Mouse (Mus musculus): ENCODE results near the gene Derl3.
"Not testable (repeated sequence)": the region's sequence is repeated elsewhere in the genome, so short reads cannot be mapped to it uniquely, and the experiment has no call there.

The Derl3 gene

DNA sequence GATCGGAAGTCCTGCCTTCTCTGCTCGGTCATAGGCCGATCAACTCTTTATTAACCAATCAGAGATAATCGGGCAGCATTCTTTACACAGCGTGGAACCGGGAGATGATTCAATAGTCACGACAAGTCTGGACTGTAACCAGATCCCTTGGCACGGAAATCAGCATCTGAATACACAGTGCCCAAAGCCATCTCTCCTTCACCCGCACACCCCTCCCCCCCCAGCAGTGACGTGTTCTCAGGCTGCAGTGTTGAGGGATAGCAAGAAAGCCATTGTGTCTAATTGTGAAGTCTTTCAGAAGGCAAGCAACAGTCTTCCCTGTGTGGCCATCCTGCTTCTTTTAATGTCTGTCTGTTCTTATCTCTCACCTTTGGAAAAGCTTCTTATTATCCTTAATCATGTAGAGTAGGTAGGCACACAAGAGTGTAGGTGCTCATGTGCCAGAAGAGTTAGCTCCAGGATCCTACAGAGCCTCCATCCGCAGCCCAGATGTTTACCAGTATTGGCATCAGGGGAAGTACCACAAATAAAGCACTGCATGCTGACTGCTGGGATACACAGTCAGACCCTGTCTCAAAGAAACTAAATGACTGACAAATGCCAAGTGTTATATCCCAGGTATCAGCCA, 20.2 kb upstream of the Derl3 start:
- DNase-seq (ENCODE audit: low spot score in 2 of 2) = no peak

DNA sequence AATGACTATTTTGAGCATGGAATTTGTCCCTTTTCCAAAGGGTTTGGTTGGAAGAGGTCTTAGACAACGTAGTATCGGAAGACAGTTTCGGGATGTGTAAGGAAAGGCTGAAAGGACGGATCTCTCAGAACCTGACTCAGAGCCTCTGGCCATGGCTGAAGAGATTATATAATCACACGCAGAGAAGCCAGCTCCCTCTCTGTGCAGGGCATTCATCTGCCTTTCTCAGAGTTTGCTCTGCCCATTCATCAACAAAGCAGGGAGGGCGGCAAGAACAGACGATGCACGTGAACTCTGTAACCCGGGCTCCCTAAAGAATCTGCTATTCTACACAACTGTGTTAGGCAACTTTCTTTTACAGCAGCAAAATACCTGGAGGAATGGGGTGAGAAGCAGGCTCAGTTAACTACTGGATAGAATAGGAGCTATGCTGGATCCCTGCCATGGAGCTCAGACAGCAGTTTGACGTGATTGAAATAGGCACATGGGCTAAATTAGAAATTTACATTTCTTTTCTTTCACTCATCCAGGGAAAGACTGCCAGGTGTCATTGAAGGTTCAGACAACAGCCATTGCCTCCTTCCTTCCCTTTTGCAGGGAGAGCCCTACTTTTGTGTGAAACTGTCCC, 19.6 kb upstream of the Derl3 start:
- no peak for DNase-seq (ENCODE audit: low spot score in 2 of 2)

DNA sequence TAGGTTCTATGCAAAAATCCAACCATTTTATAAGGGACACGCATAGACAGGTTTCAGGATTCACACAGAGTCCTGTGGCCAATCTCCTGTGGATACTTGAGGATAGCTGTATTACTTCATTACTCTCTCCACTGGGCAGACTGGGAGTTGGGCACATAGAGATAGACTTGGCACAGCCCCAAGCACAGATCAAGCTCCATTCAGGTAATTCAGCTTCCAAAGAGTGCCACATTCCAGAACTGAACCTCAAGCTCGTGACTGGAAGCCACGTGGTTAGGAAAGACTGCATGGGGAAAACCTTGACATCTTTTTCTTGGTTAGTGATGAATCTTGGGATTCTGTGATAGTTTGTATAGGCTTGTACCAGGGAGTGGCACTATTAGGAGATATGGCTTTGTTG, 14.4 kb upstream of the Derl3 start:
- no peak for DNase-seq (ENCODE audit: low spot score in 2 of 2)

- no peak for DNase-seq (ENCODE audit: low spot score in 2 of 2)
Observed at GRCm38 (mm10) chr10:75880351-75880750, 12.9 kb upstream of the Derl3 start.

- DNase-seq (ENCODE audit: low spot score in 2 of 2) = no peak
Observed at GRCm38 (mm10) chr10:75880771-75881577, 12.2 kb upstream of the Derl3 start.

- DNase-seq (ENCODE audit: low spot score in 2 of 2) = no peak
Observed at GRCm38 (mm10) chr10:75881578-75882432, 11.4 kb upstream of the Derl3 start.

DNA sequence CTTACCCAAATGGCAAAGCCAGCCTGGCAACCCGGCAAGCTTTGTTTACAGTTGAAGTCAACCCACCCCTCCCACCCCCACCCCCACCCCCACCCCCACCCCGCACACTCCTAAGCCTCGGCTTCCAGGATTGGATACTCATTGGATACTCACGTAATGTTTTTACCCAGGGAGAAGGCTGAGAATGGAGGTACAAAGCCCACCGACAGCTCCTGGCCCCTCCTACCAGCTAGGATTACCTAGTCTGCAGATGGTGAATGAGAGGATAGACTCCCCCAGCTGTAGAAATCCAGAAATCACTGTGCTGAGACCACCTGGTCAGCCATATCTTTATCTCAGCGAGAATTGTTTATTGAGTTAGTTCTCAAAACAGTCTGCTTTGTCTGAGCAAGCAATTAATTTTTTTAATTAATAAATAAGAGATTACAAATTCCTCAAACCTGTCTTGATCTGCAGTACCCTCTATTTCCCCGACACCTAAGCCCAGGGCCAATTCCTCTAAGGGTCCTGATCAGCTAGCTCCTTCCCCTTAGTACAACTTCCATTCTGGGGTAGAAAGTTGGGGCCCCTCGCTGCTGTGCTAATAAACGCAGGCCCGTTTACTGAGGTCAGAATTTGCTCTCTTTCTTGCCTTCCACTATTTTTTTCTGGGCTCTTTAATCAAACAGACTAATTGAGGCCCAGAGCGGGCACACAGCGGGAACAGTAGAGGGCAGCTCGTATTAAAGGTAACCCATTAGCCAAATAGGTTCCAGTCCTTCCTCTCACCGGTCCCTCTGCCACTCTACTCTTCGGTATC, 10.6 kb upstream of the Derl3 start:
- DNase-seq (ENCODE audit: low spot score in 2 of 2) = no peak

- peak in 1 of 2 experiments; percentile 73 for DNase-seq (ENCODE audit: low spot score in 2 of 2)
Observed at GRCm38 (mm10) chr10:75883232-75883552, 10.0 kb upstream of the Derl3 start.

GRCm38 (mm10) chr10:75884742-75885141, 8.5 kb upstream of the Derl3 start:
- no peak for DNase-seq (ENCODE audit: low spot score in 2 of 2)

- not testable (repeated sequence) for DNase-seq (ENCODE audit: low spot score in 2 of 2)
Observed at GRCm38 (mm10) chr10:75887504-75887903, 5.7 kb upstream of the Derl3 start.

DNA sequence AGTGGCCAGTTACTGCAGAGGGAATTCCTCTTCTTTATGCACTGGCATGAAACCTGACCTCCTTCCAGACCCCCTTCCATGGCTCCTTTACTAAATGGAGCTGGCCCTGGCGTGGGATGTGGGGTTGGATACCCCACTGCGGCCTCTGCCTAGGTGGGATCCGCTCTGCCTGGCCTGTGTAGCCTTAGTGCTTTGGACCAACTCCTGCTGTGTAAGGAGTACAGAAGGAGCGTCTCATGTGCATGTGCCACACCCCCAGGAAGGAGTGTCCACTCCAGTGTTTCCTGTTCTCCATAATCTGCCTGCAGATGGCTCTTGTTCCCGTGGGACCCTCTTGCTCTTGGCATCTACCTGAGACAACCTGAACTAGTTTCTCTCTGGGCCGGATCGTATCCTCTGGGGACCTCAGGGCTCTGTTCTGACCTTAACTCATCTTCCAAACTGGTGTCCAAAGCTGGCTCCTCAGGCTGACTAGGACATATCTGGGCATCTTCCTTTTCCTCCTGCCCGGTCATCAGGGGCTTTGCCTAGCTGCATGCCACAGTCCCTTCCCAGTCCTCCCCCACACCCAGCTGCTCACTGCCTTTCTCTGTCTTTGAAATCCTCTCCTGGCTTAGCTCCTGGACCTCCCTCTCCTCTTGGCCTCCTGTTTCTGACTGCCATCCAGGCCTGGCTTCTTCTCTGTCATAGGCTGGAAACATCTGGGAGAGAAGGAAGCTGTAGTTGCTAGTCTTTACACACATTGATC, 3.6 kb upstream of the Derl3 start:
- DNase-seq (ENCODE audit: low spot score in 2 of 2) = no peak

GRCm38 (mm10) chr10:75894601-75895000, 1.4 kb downstream of the Derl3 start:
- no peak for DNase-seq (ENCODE audit: low spot score in 2 of 2)

DNA sequence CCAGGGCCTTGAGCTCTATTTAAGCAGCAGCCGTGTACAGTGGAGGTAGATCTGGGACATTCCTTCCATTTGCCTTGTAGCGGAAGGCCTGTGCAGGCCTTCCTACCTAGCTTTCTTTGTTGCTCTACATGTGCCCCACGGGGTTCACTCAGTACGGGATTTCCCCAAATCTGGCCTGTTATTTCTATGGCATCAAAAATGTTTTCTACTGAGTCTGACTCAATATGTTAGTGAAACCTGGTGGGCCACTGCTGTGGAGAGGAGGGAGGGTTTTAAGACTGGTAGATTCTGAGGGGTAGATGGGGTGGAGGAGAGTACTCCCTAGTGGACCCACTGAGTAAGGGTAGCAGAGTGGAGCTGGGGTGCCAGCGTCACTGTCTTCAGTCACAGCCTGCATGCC, 2.5 kb downstream of the Derl3 start:
- no peak for DNase-seq (ENCODE audit: low spot score in 2 of 2)

- no peak for DNase-seq (ENCODE audit: low spot score in 2 of 2)
Observed at GRCm38 (mm10) chr10:75896208-75896607, 3.0 kb downstream of the Derl3 start.

GRCm38 (mm10) chr10:75897373-75897772, 4.2 kb downstream of the Derl3 start:
- DNase-seq (ENCODE audit: low spot score in 2 of 2) = peak; percentile 37 to 73

- no peak for DNase-seq (ENCODE audit: low spot score in 2 of 2)
Observed at GRCm38 (mm10) chr10:75898039-75898564, 4.9 kb downstream of the Derl3 start.

GRCm38 (mm10) chr10:75898846-75899245, 5.6 kb downstream of the Derl3 start:
- DNase-seq (ENCODE audit: low spot score in 2 of 2) = no peak

- no peak for DNase-seq (ENCODE audit: low spot score in 2 of 2)
Observed at GRCm38 (mm10) chr10:75904391-75904790, 11.2 kb downstream of the Derl3 start.

GRCm38 (mm10) chr10:75906882-75907281, 13.7 kb downstream of the Derl3 start:
- DNase-seq (ENCODE audit: low spot score in 2 of 2) = no peak

DNA sequence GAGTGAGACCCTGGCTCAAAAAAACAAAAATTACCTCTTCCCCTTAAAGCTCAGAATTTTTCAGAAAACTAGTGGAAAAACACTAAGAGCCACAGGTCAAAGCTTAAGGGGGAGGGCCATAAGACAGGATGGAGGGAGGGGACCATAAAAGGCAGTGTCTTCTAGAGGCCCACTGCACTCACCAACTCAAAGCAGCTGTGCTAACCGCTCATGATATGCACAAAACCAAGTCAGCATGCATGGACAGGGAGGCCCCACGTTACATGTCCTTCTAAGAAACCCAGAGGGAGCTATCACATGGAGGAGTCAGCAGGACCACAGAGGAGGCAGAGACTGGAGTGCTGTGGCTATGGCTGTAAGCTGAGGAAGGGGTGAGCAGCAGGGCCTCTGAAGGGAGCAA, 17.5 kb downstream of the Derl3 start:
- peak in 1 of 2 experiments; percentile 3 for DNase-seq (ENCODE audit: low spot score in 2 of 2)
